Mouse (Mus musculus) brain, embryonic 14.5 days (tissue): ENCODE results near the gene Tmem206.

Experiments
- CTCF ChIP-seq: fragments of 200-500 bp; IDR thresholded peaks from 2 replicates; pipeline ENCODE4 v1.5.1; 2012; ENCODE audit warnings: inconsistent platforms, mild to moderate bottlenecking, moderate library complexity, borderline replicate concordance; ENCODE audit not compliant: insufficient read depth, insufficient read length; ENCODE audit errors: extremely low read depth
- POLR2A ChIP-seq: fragments of 200-500 bp; IDR thresholded peaks from 2 replicates; pipeline ENCODE4 v1.6.1; 2012; ENCODE audit warnings: mild to moderate bottlenecking, inconsistent platforms, borderline replicate concordance; ENCODE audit not compliant: poor library complexity, insufficient read depth, insufficient read length, severe bottlenecking; ENCODE audit errors: extremely low read depth

DNA sequence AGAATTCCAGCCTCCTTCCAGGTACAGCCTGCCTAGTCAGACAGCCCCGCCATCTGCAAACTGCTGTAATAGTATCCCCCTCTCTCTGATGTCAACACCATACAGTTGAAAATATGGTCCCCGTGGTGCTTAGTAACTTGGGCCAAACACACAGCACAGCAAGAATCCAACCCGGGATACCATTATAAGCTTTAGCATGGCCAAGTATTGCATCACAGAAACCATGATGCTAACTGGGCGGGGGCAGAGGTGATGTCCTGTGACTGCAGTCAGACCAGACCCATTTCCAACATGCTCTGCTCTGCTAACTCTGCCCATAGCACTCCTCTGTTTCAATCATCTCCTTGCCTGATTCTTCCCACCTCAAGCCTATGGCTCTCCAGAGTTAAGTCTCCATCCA is 11.8 kb upstream of the Tmem206 start:
- no peak for TF ChIP-seq POLR2A
- TF ChIP-seq CTCF, result no peak
